Mouse (Mus musculus) hindbrain, embryonic 14.5 days (tissue): ENCODE measurements at regions not wholly inside any gene's neighbourhood (a gene's known extent, or its start where the extent isn't known, plus 50 kb on each side); places are given as distances from the start of the nearest gene placed in this dataset.

ENCODE experiments used
- ATAC-seq: fragments of 200-750 bp; cut with Nextera tagmentation; 2 replicates; pipeline ENCODE4 v1.8.0; 2017; ENCODE audit warnings: moderate number of reproducible peaks, mild to moderate bottlenecking, moderate TSS enrichment, moderate library complexity; ENCODE audit not compliant: low FRiP score
- DNase-seq: peaks from one replicate; pipeline ENCODE4 v3.0.0-alpha.2; 2015; ENCODE audit warnings: low spot score
- H3K27ac ChIP-seq: fragments of 300-500 bp; sonication (generic); 2 replicates; pipeline ENCODE4 v1.5.1; 2014; ENCODE audit warnings: mild to moderate bottlenecking, moderate library complexity
- H3K27me3 ChIP-seq: fragments of 300-500 bp; sonication (generic); 2 replicates; pipeline ENCODE4 v1.6.1; 2014; ENCODE audit warnings: mild to moderate bottlenecking, low read length, mixed read lengths; ENCODE audit not compliant: control insufficient read depth, insufficient read depth
- H3K36me3 ChIP-seq: fragments of 300-500 bp; sonication (generic); replicated peaks from 2 replicates; pipeline ENCODE4 v1.6.1; 2014; ENCODE audit not compliant: control insufficient read depth, insufficient read depth
- H3K4me1 ChIP-seq: fragments of 300-500 bp; sonication (generic); replicated peaks from 2 replicates; pipeline ENCODE4 v1.6.1; 2014; ENCODE audit warnings: antibody characterized with exemption, low read length, mixed read lengths; ENCODE audit not compliant: control insufficient read depth, insufficient read depth
- H3K4me2 ChIP-seq: fragments of 300-500 bp; sonication (generic); replicated peaks from 2 replicates; pipeline ENCODE4 v1.6.1; 2014; ENCODE audit warnings: mild to moderate bottlenecking, moderate library complexity
- H3K4me3 ChIP-seq: fragments of 300-500 bp; sonication (generic); replicated peaks from 2 replicates; pipeline ENCODE4 v1.5.1; 2014; ENCODE audit warnings: mild to moderate bottlenecking, low read length
- H3K9ac ChIP-seq: fragments of 300-500 bp; sonication (generic); 2 replicates; pipeline ENCODE4 v1.6.1; 2014
- H3K9me3 ChIP-seq: fragments of 300-500 bp; sonication (generic); 2 replicates; pipeline ENCODE4 v1.6.1; 2016; ENCODE audit warnings: low read length; ENCODE audit not compliant: control insufficient read depth
- WGBS: fragments of 180-500 bp; shearing (Covaris S2); extraction: QIAGEN DNeasy Blood & Tissue Kit; methylation state at CpG from one replicate; pipeline ENCODE4 v1.1.7; 2014; 5-methylcytosine and 5-hydroxymethylcytosine counted together

GRCm38 (mm10) chr11:79762027-79762426, 171.0 kb downstream of the Rab11fip4 start:
- ATAC-seq: no peak
- Histone ChIP-seq H3K9ac (no peak overlapping the region), H3K4me3 (no peak overlapping the region), H3K9me3 (no peaks in the 10 kb centered on the region), H3K4me1 (no peaks in the 10 kb centered on the region), H3K27me3 (no peaks in the 10 kb centered on the region), H3K27ac (no peak overlapping the region), H3K4me2 (no peak overlapping the region), H3K36me3 (no peaks in the 10 kb centered on the region)
- no peak for DNase-seq
- WGBS: 55% methylated on average over 2 of the region's 2 CpGs

- Histone ChIP-seq H3K27ac (no peak overlapping the region), H3K4me3 (no peak overlapping the region), H3K36me3 (no peaks in the 10 kb centered on the region), H3K9me3 (no peaks in the 10 kb centered on the region), H3K9ac (no peak overlapping the region), H3K4me1 (no peaks in the 10 kb centered on the region), H3K4me2 (no peak overlapping the region), H3K27me3 (no peaks in the 10 kb centered on the region)
- no peak for DNase-seq
- WGBS: 93% methylated on average over 4 of the region's 4 CpGs
- ATAC-seq: no peak
Measured at GRCm38 (mm10) chr11:79760533-79760932, 169.5 kb downstream of the Rab11fip4 start.

GRCm38 (mm10) chr11:79758281-79758680, 167.3 kb downstream of the Rab11fip4 start:
- 94% methylated on average over 3 of the region's 3 CpGs for WGBS
- Histone ChIP-seq H3K36me3 (no peaks in the 10 kb centered on the region), H3K4me2 (no peak overlapping the region)

GRCm38 (mm10) chr11:79757513-79758071, 166.6 kb downstream of the Rab11fip4 start:
- 87% methylated on average over 5 of the region's 5 CpGs for WGBS
- no peak overlapping the region for H3K9ac ChIP-seq

More at GRCm38 (mm10) chr11:79758281-79758680, 167.3 kb downstream of the Rab11fip4 start:
- Histone ChIP-seq H3K27me3 (no peaks in the 10 kb centered on the region), H3K9me3 (no peaks in the 10 kb centered on the region), H3K4me1 (no peaks in the 10 kb centered on the region), H3K27ac (no peak overlapping the region), H3K9ac (no peak overlapping the region), H3K4me3 (no peak overlapping the region)
- ATAC-seq (no peak), DNase-seq (no peak)

GRCm38 (mm10) chr11:79756305-79756846, 165.4 kb downstream of the Rab11fip4 start:
- Histone ChIP-seq H3K4me1 (no peaks in the 10 kb centered on the region), H3K27ac (no peak overlapping the region), H3K36me3 (no peaks in the 10 kb centered on the region), H3K4me2 (no peak overlapping the region), H3K4me3 (no peak overlapping the region), H3K27me3 (no peaks in the 10 kb centered on the region), H3K9me3 (no peaks in the 10 kb centered on the region), H3K9ac (no peak overlapping the region)
- no peak for DNase-seq
- 86% methylated on average over 9 of the region's 9 CpGs for WGBS
- ATAC-seq: no peak

More at GRCm38 (mm10) chr11:79757513-79758071, 166.6 kb downstream of the Rab11fip4 start:
- H3K4me1 ChIP-seq: no peaks in the 10 kb centered on the region
- H3K36me3 ChIP-seq: no peaks in the 10 kb centered on the region
- H3K27me3 ChIP-seq: no peaks in the 10 kb centered on the region
- no peak overlapping the region for H3K4me2 ChIP-seq
- H3K9me3 ChIP-seq: no peaks in the 10 kb centered on the region
- ATAC-seq: no peak
- H3K27ac ChIP-seq: no peak overlapping the region
- DNase-seq: no peak
- no peak overlapping the region for H3K4me3 ChIP-seq

- Histone ChIP-seq H3K4me1 (no peaks in the 10 kb centered on the region), H3K36me3 (no peaks in the 10 kb centered on the region), H3K27me3 (no peaks in the 10 kb centered on the region), H3K4me3 (no peak overlapping the region), H3K9me3 (no peaks in the 10 kb centered on the region), H3K4me2 (no peak overlapping the region), H3K9ac (no peak overlapping the region), H3K27ac (no peak overlapping the region)
- WGBS: 87% methylated on average over 2 of the region's 2 CpGs
- no peak for ATAC-seq
- no peak for DNase-seq
Measured at GRCm38 (mm10) chr11:79753491-79753890, 162.5 kb downstream of the Rab11fip4 start.

GRCm38 (mm10) chr11:79752717-79753480, 161.9 kb downstream of the Rab11fip4 start:
- H3K4me3 ChIP-seq: no peak overlapping the region
- DNase-seq (no peak), ATAC-seq (no peak)
- H3K9ac ChIP-seq: no peak overlapping the region
- WGBS: 49% methylated on average over 7 of the region's 7 CpGs
- H3K36me3 ChIP-seq: no peaks in the 10 kb centered on the region
- no peak overlapping the region for H3K4me2 ChIP-seq
- H3K27ac ChIP-seq: no peak overlapping the region
- H3K9me3 ChIP-seq: no peaks in the 10 kb centered on the region
- no peaks in the 10 kb centered on the region for H3K4me1 ChIP-seq
- H3K27me3 ChIP-seq: no peaks in the 10 kb centered on the region

GRCm38 (mm10) chr11:79751751-79752716, 161.0 kb downstream of the Rab11fip4 start:
- no peaks in the 10 kb centered on the region for H3K27me3 ChIP-seq
- no peaks in the 10 kb centered on the region for H3K36me3 ChIP-seq
- H3K9ac ChIP-seq: no peak overlapping the region
- no peak overlapping the region for H3K4me3 ChIP-seq
- H3K4me1 ChIP-seq: no peaks in the 10 kb centered on the region
- no peak overlapping the region for H3K4me2 ChIP-seq
- 60% methylated on average over 14 of the region's 14 CpGs for WGBS
- H3K9me3 ChIP-seq: no peaks in the 10 kb centered on the region
- ATAC-seq (no peak), DNase-seq (no peak)
- H3K27ac ChIP-seq: no peak overlapping the region

GRCm38 (mm10) chr11:79750943-79751342, 159.9 kb downstream of the Rab11fip4 start:
- no peak overlapping the region for H3K4me2 ChIP-seq
- no peak overlapping the region for H3K4me3 ChIP-seq
- H3K27me3 ChIP-seq: no peaks in the 10 kb centered on the region
- ATAC-seq (no peak), DNase-seq (no peak)
- no peaks in the 10 kb centered on the region for H3K9me3 ChIP-seq
- no peaks in the 10 kb centered on the region for H3K4me1 ChIP-seq
- no peaks in the 10 kb centered on the region for H3K36me3 ChIP-seq
- no peak overlapping the region for H3K27ac ChIP-seq
- 85% methylated on average over 2 of the region's 2 CpGs for WGBS
- H3K9ac ChIP-seq: no peak overlapping the region
